Mouse (Mus musculus): Measurements from ENCODE around the gene Rsg1. TPM values are rescaled to one million over a fixed set of nuclear protein-coding genes. Genes with fewer than 3 reads are reported as not detected.

The Rsg1 gene
- total and polyA plus RNA-seq, 2 experiments from 2014 or later, result 1.3 TPM; not detected in 1

DNA sequence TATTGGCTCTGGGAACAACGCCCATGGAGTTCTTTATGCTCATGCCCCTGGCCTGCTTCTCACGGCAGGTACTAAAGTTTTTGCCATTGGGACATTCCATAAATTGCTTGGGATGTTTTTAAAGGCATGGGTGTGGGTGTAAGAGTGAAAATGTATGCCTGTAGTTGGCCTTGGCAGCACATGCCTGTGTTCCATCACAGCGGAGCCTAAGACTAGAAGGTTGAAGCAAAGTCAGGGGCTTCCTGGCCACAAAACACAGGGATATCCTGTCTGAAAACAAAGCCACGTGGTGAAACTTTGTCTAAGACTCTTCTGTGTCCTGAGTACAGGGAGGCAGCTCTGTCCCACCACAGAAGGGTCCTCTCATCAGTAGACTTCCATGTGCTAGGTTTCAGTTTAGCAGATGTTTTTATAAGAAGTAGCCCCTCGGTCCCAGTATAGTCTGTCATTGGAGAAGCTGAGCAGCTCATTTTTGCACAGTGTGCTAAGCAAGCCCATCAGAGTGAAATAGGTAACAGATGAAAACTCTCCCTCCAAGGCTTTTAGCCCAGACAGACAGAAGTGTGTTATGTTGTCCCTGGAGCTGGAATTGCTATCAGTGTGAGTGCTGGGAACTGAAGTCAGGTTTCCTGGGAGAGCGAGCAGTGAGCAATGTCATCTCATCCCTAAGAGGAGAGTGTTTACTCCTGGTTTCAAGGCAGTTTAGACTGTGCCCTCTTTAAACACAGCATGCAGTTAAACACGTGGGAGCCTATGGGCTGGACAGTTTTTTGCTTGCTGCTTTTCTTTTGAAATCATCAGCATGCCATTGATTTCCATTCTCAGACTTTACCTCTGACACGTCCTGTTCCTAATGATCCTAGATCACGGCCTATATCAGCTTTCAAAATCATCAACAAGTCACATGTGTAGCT lies 26.6 kb upstream of the Rsg1 start:
- H3K9ac ChIP-seq (replicated peaks; ENCODE audit: low read depth, low read length), result no peak overlapping the region
- H3K27me3 ChIP-seq (ENCODE audit: control insufficient read depth, insufficient read depth, low read length), result no peaks in the 10 kb centered on the region
- ATAC-seq (ENCODE audit: insufficient read depth, low read depth), result no peak
- 55% methylated on average over 9 of the region's 9 CpGs for WGBS
- H3K27ac ChIP-seq (ENCODE audit: low read depth), result peak overlapping the region; percentile 38; the same call in 1 of the 2 replicates
- H3K4me3 ChIP-seq (ENCODE audit: low read depth, low read length), result no peak overlapping the region
- H3K4me2 ChIP-seq (ENCODE audit: low read depth, low read length), result no peak overlapping the region
- DNase-seq (ENCODE audit: low spot score), result no peak
- no peaks in the 10 kb centered on the region for H3K9me3 ChIP-seq (replicated peaks; ENCODE audit: control insufficient read depth, low read length)
- H3K4me1 ChIP-seq (ENCODE audit: control insufficient read depth, insufficient read depth), result peaks cover 4% of the 10 kb centered on the region; the same call in 1 of the 2 replicates
- TF ChIP-seq EP300 (IDR thresholded peaks at IDR 0.05; ENCODE audit: low read depth), result no peak
- no peak for TF ChIP-seq CTCF (IDR thresholded peaks at IDR 0.05; ENCODE audit: low read depth)
- H3K36me3 ChIP-seq (replicated peaks; ENCODE audit: control insufficient read depth, insufficient read depth, low read length), result peaks cover 31% of the 10 kb centered on the region

DNA sequence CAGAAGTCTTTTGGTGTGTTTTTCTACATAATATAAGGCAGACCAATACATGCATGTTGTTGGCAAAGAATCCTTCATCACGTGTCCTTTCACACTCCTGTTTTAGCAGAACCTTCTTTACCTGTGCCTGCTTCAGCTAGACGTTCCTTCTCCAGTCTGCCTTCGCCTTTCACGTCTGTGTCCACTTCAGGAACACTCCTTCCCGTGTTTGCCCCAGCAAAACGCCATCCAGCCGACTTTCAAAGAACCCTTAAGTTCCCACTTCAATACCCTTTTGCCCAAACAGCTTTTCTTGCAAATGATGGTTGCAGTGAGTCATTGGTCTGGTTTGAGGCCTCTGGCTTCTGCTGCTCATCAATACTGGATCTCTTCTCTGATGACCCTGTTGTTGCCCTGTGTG lies 22.5 kb upstream of the Rsg1 start:
- Histone ChIP-seq H3K9ac (replicated peaks; ENCODE audit: low read depth, low read length) (no peak overlapping the region), H3K9me3 (replicated peaks; ENCODE audit: control insufficient read depth, low read length) (no peaks in the 10 kb centered on the region), H3K4me1 (ENCODE audit: control insufficient read depth, insufficient read depth) (peaks cover 4% of the 10 kb centered on the region; the same call in 1 of the 2 replicates), H3K36me3 (replicated peaks; ENCODE audit: control insufficient read depth, insufficient read depth, low read length) (peaks cover 36% of the 10 kb centered on the region), H3K27me3 (ENCODE audit: control insufficient read depth, insufficient read depth, low read length) (no peaks in the 10 kb centered on the region), H3K4me3 (ENCODE audit: low read depth, low read length) (no peak overlapping the region), H3K27ac (ENCODE audit: low read depth) (no peak overlapping the region), H3K4me2 (ENCODE audit: low read depth, low read length) (no peak overlapping the region)
- TF ChIP-seq CTCF (IDR thresholded peaks at IDR 0.05; ENCODE audit: low read depth) (no peak), EP300 (IDR thresholded peaks at IDR 0.05; ENCODE audit: low read depth) (no peak)
- 86% methylated on average over 7 of the region's 7 CpGs for WGBS
- DNase-seq (ENCODE audit: low spot score) (no peak), ATAC-seq (ENCODE audit: insufficient read depth, low read depth) (no peak)

DNA sequence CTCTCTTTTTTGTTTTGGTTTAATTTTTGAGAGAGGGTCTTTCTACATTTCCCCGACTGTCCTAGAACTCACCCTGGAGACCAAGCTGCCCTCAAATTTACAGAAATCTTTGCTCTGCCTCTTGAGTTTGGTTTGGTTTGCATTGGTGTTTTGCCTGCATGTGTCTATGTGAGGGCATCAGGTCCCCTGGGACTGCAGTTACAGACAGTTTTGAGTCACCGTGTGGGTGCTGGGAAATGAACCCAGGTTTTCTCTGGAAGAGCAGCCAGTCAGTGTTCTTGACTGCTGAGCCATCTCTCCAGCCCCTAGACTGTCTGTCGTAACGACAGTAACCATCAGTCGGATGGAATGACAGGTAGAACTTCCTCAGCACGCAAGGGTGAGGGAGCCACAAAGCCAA lies 19.2 kb upstream of the Rsg1 start:
- ATAC-seq (ENCODE audit: insufficient read depth, low read depth), result no peak
- H3K4me3 ChIP-seq (ENCODE audit: low read depth, low read length), result no peak overlapping the region
- no peak overlapping the region for H3K4me2 ChIP-seq (ENCODE audit: low read depth, low read length)
- H3K36me3 ChIP-seq (replicated peaks; ENCODE audit: control insufficient read depth, insufficient read depth, low read length), result peaks cover 66% of the 10 kb centered on the region
- 89% methylated on average over 6 of the region's 6 CpGs for WGBS
- H3K27ac ChIP-seq (ENCODE audit: low read depth), result no peak overlapping the region
- TF ChIP-seq CTCF (IDR thresholded peaks at IDR 0.05; ENCODE audit: low read depth), result no peak
- no peak for TF ChIP-seq EP300 (IDR thresholded peaks at IDR 0.05; ENCODE audit: low read depth)
- H3K4me1 ChIP-seq (ENCODE audit: control insufficient read depth, insufficient read depth), result no peaks in the 10 kb centered on the region
- no peak overlapping the region for H3K9ac ChIP-seq (replicated peaks; ENCODE audit: low read depth, low read length)
- no peaks in the 10 kb centered on the region for H3K27me3 ChIP-seq (ENCODE audit: control insufficient read depth, insufficient read depth, low read length)
- no peaks in the 10 kb centered on the region for H3K9me3 ChIP-seq (replicated peaks; ENCODE audit: control insufficient read depth, low read length)
- no peak for DNase-seq (ENCODE audit: low spot score)

DNA sequence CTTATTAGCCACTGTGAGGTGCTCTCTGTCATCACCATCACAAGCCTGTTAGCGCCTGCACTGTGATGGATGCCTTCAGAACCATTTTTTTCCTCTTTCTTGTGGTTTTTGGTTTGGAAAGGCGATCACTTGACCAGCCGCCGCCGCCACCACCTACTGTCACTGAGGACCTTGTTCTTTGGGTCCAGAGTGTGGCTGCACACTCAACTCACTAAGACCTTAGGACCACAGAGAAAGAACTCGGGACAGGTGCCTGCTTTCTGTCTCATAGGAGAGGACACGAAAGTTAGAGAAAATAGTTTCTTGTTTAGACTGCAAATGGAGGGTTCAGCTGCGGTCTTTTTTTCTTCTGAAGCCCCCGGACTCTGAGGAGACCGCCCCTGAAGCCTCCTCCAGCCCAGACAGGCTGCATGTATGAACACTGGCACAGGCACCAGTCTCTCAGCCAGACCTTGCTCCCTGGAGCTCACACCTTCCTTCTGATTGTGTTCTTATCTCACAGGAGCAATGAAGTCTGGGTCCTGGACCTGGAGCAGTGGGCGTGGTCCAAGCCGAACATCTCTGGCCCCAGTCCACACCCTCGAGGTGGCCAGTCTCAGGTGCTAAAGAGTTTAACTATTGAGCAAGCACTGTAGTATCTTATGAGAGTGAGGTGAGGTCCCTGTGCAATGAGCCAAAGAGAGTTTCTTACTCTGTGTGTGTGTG lies 16.6 kb upstream of the Rsg1 start:
- no peak overlapping the region for H3K4me3 ChIP-seq (ENCODE audit: low read depth, low read length)
- no peak for TF ChIP-seq CTCF (IDR thresholded peaks at IDR 0.05; ENCODE audit: low read depth)
- no peak for TF ChIP-seq EP300 (IDR thresholded peaks at IDR 0.05; ENCODE audit: low read depth)
- no peak for DNase-seq (ENCODE audit: low spot score)
- H3K4me2 ChIP-seq (ENCODE audit: low read depth, low read length), result no peak overlapping the region
- 97% methylated on average over 13 of the region's 13 CpGs for WGBS
- ATAC-seq (ENCODE audit: insufficient read depth, low read depth), result no peak
- no peaks in the 10 kb centered on the region for H3K4me1 ChIP-seq (ENCODE audit: control insufficient read depth, insufficient read depth)
- H3K9ac ChIP-seq (replicated peaks; ENCODE audit: low read depth, low read length), result no peak overlapping the region
- no peaks in the 10 kb centered on the region for H3K9me3 ChIP-seq (replicated peaks; ENCODE audit: control insufficient read depth, low read length)
- H3K27me3 ChIP-seq (ENCODE audit: control insufficient read depth, insufficient read depth, low read length), result no peaks in the 10 kb centered on the region
- H3K27ac ChIP-seq (ENCODE audit: low read depth), result no peak overlapping the region
- peaks cover 74% of the 10 kb centered on the region for H3K36me3 ChIP-seq (replicated peaks; ENCODE audit: control insufficient read depth, insufficient read depth, low read length)

DNA sequence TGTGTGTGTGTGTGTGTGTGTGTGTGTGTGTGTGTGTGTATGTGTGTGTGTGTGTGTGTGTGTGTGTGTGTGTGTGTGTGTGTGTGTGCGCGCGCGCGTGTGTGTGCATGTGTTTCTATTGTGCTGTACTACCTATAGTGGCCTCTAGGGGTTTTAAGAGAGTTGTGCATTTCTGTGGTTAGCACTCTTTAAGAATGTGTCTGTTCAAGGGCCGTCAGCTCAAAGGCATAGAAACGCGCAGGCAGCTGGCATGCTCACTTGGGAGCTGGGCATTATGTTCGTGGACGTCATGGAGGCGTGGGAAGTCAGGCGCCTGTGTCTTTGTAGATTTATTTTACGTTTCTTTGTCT lies 16.1 kb upstream of the Rsg1 start:
- TF ChIP-seq EP300 (IDR thresholded peaks at IDR 0.05; ENCODE audit: low read depth) (no peak), CTCF (IDR thresholded peaks at IDR 0.05; ENCODE audit: low read depth) (no peak)
- Histone ChIP-seq H3K9me3 (replicated peaks; ENCODE audit: control insufficient read depth, low read length) (no peaks in the 10 kb centered on the region), H3K27ac (ENCODE audit: low read depth) (no peak overlapping the region), H3K4me2 (ENCODE audit: low read depth, low read length) (no peak overlapping the region), H3K4me3 (ENCODE audit: low read depth, low read length) (no peak overlapping the region), H3K4me1 (ENCODE audit: control insufficient read depth, insufficient read depth) (no peaks in the 10 kb centered on the region), H3K9ac (replicated peaks; ENCODE audit: low read depth, low read length) (no peak overlapping the region), H3K27me3 (ENCODE audit: control insufficient read depth, insufficient read depth, low read length) (no peaks in the 10 kb centered on the region), H3K36me3 (replicated peaks; ENCODE audit: control insufficient read depth, insufficient read depth, low read length) (peaks cover 75% of the 10 kb centered on the region)
- 98% methylated on average over 13 of the region's 13 CpGs for WGBS
- DNase-seq (ENCODE audit: low spot score) (no peak), ATAC-seq (ENCODE audit: insufficient read depth, low read depth) (no peak)
